Comparison of ENCODE assay signal across 9 mouse cellular contexts in the genomic region with DNA sequence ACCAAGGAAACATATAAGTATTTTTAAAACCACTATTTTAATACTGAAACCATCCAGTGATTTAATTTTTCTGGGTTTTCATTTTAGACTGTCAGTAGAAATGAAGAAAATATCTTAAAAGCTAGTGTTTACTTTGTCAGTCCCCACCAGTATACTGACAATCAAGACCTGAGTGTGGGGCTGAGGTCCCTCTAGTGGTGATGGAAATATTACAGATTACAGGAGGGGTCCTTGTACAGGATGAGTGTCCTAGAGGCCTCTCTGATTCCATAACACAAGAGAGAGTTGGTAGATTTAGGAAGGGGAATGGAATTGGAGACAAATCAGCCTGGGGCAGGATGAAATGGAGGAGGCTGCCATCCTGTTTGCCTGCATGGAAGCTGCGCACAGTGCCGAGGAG.
A peak's percentile ranks its signal among the peaks of the same experiment; 100 is the strongest.
DNase-seq lines count a peak whose midpoint lies in the region; ATAC-seq and TF ChIP-seq lines count a peak whose summit lies in the region.
"Had no signal": no experiment of that assay in that cellular context is flagged by ENCODE, and none has a peak within 500 bp of the region (broad histone marks: within the 10 kb centered on the region; RNA-seq: fewer than 3 reads in every experiment).

No protein-coding gene starts in this region.

- H3K4me2 ChIP-seq in lung, embryonic 14.5 days, result no peak overlapping the region
- H3K4me2 ChIP-seq in midbrain, embryonic 16.5 days (ENCODE audit: low read length), result no peak overlapping the region
- H3K4me2 ChIP-seq: heart, embryonic 13.5 days had no signal

- peak; percentile 59 for TF ChIP-seq CTCF in lung, embryonic 14.5 days (IDR thresholded peaks at IDR 0.05; ENCODE audit: low read depth)
- TF ChIP-seq CTCF in lung, adult 2 months (IDR thresholded peaks at IDR 0.05; ENCODE audit: insufficient read depth, low read length), result no peak

- H3K27me3 ChIP-seq in lung, embryonic 14.5 days (ENCODE audit: insufficient read depth, low read length), result no peaks in the 10 kb centered on the region
- no peaks in the 10 kb centered on the region for H3K27me3 ChIP-seq in midbrain, embryonic 16.5 days (ENCODE audit: control insufficient read depth, insufficient read depth, low read depth, low read length)
- H3K27me3 ChIP-seq: heart, embryonic 13.5 days had no signal

- H3K27ac ChIP-seq in lung, embryonic 14.5 days (ENCODE audit: low read depth), result no peak overlapping the region
- H3K27ac ChIP-seq in midbrain, embryonic 16.5 days (ENCODE audit: low read length), result no peak overlapping the region
- H3K27ac ChIP-seq: heart, embryonic 13.5 days had no signal

- 89% methylated on average over 2 of the region's 2 CpGs for WGBS in lung, embryonic 14.5 days
- 98% methylated on average over 2 of the region's 2 CpGs for WGBS in lung, adult 2 months
- 90% methylated on average over 2 of the region's 2 CpGs for WGBS in midbrain, embryonic 16.5 days

- no peaks in the 10 kb centered on the region for H3K9me3 ChIP-seq in lung, embryonic 14.5 days (ENCODE audit: low read depth, low read length)
- H3K9me3 ChIP-seq in midbrain, embryonic 16.5 days (replicated peaks; ENCODE audit: control insufficient read depth, low read length, poor library complexity, severe bottlenecking), result no peaks in the 10 kb centered on the region
- H3K9me3 ChIP-seq: heart, embryonic 13.5 days had no signal

- H3K9ac ChIP-seq in lung, embryonic 14.5 days, result no peak overlapping the region
- no peak overlapping the region for H3K9ac ChIP-seq in midbrain, embryonic 16.5 days (ENCODE audit: low read depth, low read length)
- H3K9ac ChIP-seq: heart, embryonic 13.5 days had no signal

- H3K4me1 ChIP-seq in lung, embryonic 14.5 days (ENCODE audit: insufficient read depth), result no peaks in the 10 kb centered on the region
- no peaks in the 10 kb centered on the region for H3K4me1 ChIP-seq in lung, adult 2 months (ENCODE audit: control insufficient read depth, insufficient read depth, low read length)
- no peaks in the 10 kb centered on the region for H3K4me1 ChIP-seq in midbrain, embryonic 16.5 days (ENCODE audit: control insufficient read depth, insufficient read depth, low read length)
- H3K4me1 ChIP-seq: heart, embryonic 13.5 days had no signal

- no peak for TF ChIP-seq POLR2A in lung, adult 2 months (IDR thresholded peaks at IDR 0.05; ENCODE audit: borderline replicate concordance, extremely low read depth, low read depth, low read length)

- H3K36me3 ChIP-seq in lung, embryonic 14.5 days (ENCODE audit: insufficient read depth), result peaks cover 23% of the 10 kb centered on the region; the same call in 1 of the 2 replicates
- no peaks in the 10 kb centered on the region for H3K36me3 ChIP-seq in midbrain, embryonic 16.5 days (ENCODE audit: control insufficient read depth, insufficient read depth, low read length)

- no peak for ATAC-seq in lung, embryonic 14.5 days (ENCODE audit: insufficient read depth)
- ATAC-seq in midbrain, embryonic 16.5 days, result peak; percentile 88

- peak; percentile 34 to 66 for DNase-seq in cerebellum, postnatal 10 days
- no peak for DNase-seq in cerebellum, adult 8-10 months
- DNase-seq in lung, embryonic 14.5 days, result peak; percentile 63
- DNase-seq in lung, adult 2 months, result no peak
- DNase-seq in heart, postnatal 4 days, result peak; percentile 18
- no peak for DNase-seq in right cerebral cortex, postnatal 14 days
- no peak for DNase-seq in urinary bladder, adult 18-20 months (ENCODE audit: low spot score in 2 of 2)

- H3K4me3 ChIP-seq in lung, embryonic 14.5 days (ENCODE audit: low read depth, low read length), result no peak overlapping the region
- H3K4me3 ChIP-seq in lung, adult 2 months (replicated peaks; ENCODE audit: extremely low read depth, low read depth, low read length), result no peak overlapping the region
- H3K4me3 ChIP-seq in midbrain, embryonic 16.5 days (ENCODE audit: low read depth, low read length), result no peak overlapping the region
- H3K4me3 ChIP-seq: heart, embryonic 13.5 days had no signal

Comparison
In these comparisons a context has a peak if more than half of its experiments do, and no peak if none do; other contexts are left out.
1. DNase-seq: peak in cerebellum, postnatal 10 days (2 of 2), lung, embryonic 14.5 days (single experiment) and heart, postnatal 4 days (single experiment); none in cerebellum, adult 8-10 months (single experiment), lung, adult 2 months (single experiment), right cerebral cortex, postnatal 14 days (single experiment) and urinary bladder, adult 18-20 months (0 of 2).